Mouse (Mus musculus) heart, adult 10 weeks (tissue): Measurements from ENCODE around the gene Wfdc5. TPM values are rescaled to one million over a fixed set of nuclear protein-coding genes. Genes with fewer than 3 reads are reported as not detected.

Experiments used
- polyA plus RNA-seq: library from polyadenylated mRNA; stranded (reverse); fragments of 350-450 nt; fragmentation: Illumina TruSeq; extraction: RNeasy Lipid Tissue Mini Kit (QIAGEN cat#74804); gene quantifications from one replicate; pipeline ENCODE4 v1.2.3, GENCODE M21; 2014; ENCODE audit warnings: low read depth, low replicate concordance

The Wfdc5 gene
- polyA plus RNA-seq: not detected

DNA sequence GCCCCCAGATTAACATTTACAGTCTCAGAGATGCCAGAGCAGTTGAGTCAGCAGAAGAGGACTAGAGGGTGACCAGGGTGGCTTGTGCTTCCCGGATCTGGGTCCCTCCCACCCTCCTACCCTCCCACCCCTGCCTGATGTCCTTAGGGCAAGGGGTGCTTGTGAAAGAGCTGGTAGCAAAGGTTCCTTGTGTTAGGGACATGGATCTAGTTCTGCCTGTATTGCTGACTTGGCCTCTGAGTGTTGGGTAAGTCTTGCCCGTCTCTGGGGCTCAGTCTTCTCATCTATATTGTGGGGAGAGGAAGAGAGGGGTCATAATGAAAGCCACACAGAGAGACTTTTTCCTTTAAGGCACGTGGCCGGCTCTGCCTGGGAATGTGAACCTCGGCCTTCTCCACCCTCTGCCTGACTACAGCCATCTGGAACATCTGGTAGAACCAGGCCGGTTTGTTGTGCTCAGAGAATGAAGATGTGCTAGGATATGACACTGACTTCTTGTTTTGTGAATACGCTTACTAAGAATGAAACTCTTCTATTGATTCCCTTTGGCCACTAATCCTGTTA is at the start of gene Wfdc5:
Gene Wfdc5 (minus strand): TSS at position 51 of the 564 bp plus-strand sequence.

DNA sequence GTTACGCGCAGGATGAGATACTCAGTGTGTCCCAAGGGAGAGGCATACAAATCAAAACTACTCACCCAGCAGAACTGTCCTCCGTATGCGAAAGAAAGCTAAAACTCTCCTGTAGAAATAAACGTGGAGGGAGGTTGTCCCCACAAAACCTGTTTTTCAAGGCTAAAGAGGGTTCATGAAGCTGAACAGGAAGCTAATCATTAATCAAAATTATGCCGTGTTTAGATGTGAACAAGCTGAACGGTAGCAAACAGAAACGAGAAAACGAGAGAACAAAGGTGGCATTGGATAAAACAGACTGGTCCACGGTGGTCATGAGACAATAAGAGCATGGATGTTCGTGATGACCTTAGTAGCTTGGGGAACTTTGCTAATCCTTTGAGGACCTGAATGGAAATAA is 39.0 kb upstream of the Wfdc5 start, which contains the start of gene Wfdc15b:
Gene Wfdc15b (minus strand): TSS at position 139 of the 400 bp plus-strand sequence.

GRCm38 (mm10) chr2:164199626-164200327 is 17.2 kb upstream of the Wfdc5 start, which contains the start of gene Wfdc15a:
TSS of gene Wfdc15a (minus strand) at chr2:164200130.

GRCm38 (mm10) chr2:164190576-164190975 is 8.0 kb upstream of the Wfdc5 start, which contains the start of gene Wfdc12:
TSS of gene Wfdc12 (minus strand) at chr2:164190608.

DNA sequence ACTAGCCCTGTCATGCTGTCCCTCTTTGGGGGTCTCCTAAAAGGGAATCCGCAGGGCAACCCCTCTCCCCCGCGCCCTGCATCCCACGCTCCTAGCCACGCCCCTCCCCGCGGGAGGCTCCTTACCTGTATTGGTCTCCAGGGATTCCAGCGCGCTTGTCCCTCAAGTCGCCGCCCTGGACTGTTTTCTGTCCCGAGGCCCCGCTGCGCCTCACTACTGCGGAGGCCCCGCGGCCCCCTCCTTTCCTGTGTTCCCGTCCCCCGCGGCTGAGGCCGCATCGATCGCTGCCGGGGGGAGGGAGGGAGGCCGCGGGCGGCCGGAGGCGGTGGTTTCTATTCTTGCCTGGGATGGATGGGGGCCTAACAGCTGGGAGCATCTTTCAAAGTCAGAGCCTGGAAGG is 11.6 kb downstream of the Wfdc5 start, which contains the start of gene Kcns1:
Gene Kcns1 (minus strand): TSS at position 212 of the 400 bp plus-strand sequence.

Other genes starting within 250 kb of the Wfdc5 start
- gene Ywhab, start 187.8 kb downstream of the Wfdc5 start, polyA plus RNA-seq: 68.5 TPM
- 0.89 TPM for gene Pabpc1l, start 157.3 kb downstream of the Wfdc5 start, polyA plus RNA-seq
- gene Stk4, start 112.4 kb downstream of the Wfdc5 start, polyA plus RNA-seq: 10.6 TPM
- 25.8 TPM for gene Tomm34, start 111.6 kb downstream of the Wfdc5 start, polyA plus RNA-seq
- not detected for gene Kcns1, start 11.6 kb downstream of the Wfdc5 start, polyA plus RNA-seq
- not detected for gene Wfdc12, start 7.9 kb upstream of the Wfdc5 start, polyA plus RNA-seq
- gene Wfdc15a, start 17.4 kb upstream of the Wfdc5 start, polyA plus RNA-seq: not detected
- gene Wfdc15b, start 38.9 kb upstream of the Wfdc5 start, polyA plus RNA-seq: not detected
- gene Svs2, start 55.7 kb upstream of the Wfdc5 start, polyA plus RNA-seq: not detected
- gene Svs3b, start 73.9 kb upstream of the Wfdc5 start, polyA plus RNA-seq: not detected
- not detected for gene Svs4, start 95.7 kb upstream of the Wfdc5 start, polyA plus RNA-seq
- not detected for gene Svs3a, start 106.5 kb upstream of the Wfdc5 start, polyA plus RNA-seq
- not detected for gene Svs6, start 134.0 kb upstream of the Wfdc5 start, polyA plus RNA-seq
- gene Svs5, start 150.0 kb upstream of the Wfdc5 start, polyA plus RNA-seq: not detected
- gene Slpi, start 206.4 kb upstream of the Wfdc5 start, polyA plus RNA-seq: 0.79 TPM
- not detected for gene Rbpjl, start 220.4 kb upstream of the Wfdc5 start, polyA plus RNA-seq
- 0.47 TPM for gene Matn4, start 222.4 kb upstream of the Wfdc5 start, polyA plus RNA-seq